9 mouse cellular contexts compared by ENCODE assay signal in genomic region chr15:77151178-77151577, GRCm38 (mm10).
A peak's percentile ranks its signal among the peaks of the same experiment; 100 is the strongest.
DNase-seq lines count a peak whose midpoint lies in the region; ATAC-seq and TF ChIP-seq lines count a peak whose summit lies in the region.
"Had no signal": no experiment of that assay in that cellular context is flagged by ENCODE, and none has a peak within 500 bp of the region (broad histone marks: within the 10 kb centered on the region; RNA-seq: fewer than 3 reads in every experiment).

No protein-coding gene starts in this region.

- H3K4me2 ChIP-seq in forebrain, embryonic 14.5 days (ENCODE audit: low read length), result peak overlapping the region; percentile 85
- H3K4me2 ChIP-seq in liver, embryonic 14.5 days (ENCODE audit: low read depth), result peak overlapping the region; percentile 50

- H3K4me3 ChIP-seq in forebrain, embryonic 14.5 days (ENCODE audit: low read depth, low read length), result peak overlapping the region; percentile 64
- 0 out of 4 replicates have a peak overlapping the region, but pooled peaks of 1 of the 2 experiments have one; percentile 8 for H3K4me3 ChIP-seq in liver, embryonic 14.5 days (ENCODE audit: insufficient read depth in 1 of 2, low read depth in 2 of 2, low read length in 2 of 2)

- no peak for TF ChIP-seq EP300 in liver, embryonic 14.5 days (IDR thresholded peaks at IDR 0.05; ENCODE audit: low read depth)

- H3K27me3 ChIP-seq in forebrain, embryonic 14.5 days (replicated peaks; ENCODE audit: control insufficient read depth, insufficient read depth, low read length), result no peaks in the 10 kb centered on the region
- no peaks in the 10 kb centered on the region for H3K27me3 ChIP-seq in liver, embryonic 14.5 days (ENCODE audit: control insufficient read depth, insufficient read depth, low read length)

- peak; percentile 19 for DNase-seq in embryo, embryonic 11 days
- no peak for DNase-seq in embryo, embryonic 9.5 days (ENCODE audit: extremely low spot score)
- peak; percentile 84 for DNase-seq in 3T3-L1 (ENCODE audit: low read depth, low spot score)
- DNase-seq in forebrain, embryonic 14.5 days (ENCODE audit: low spot score), result no peak
- no peak for DNase-seq in liver, embryonic 14.5 days (ENCODE audit: low read depth in 3 of 3, low spot score in 3 of 3)
- no peak for DNase-seq in testis, postnatal 14 days (ENCODE audit: low spot score)
- no peak for DNase-seq in frontal cortex, postnatal 14 days (ENCODE audit: low spot score in 2 of 2)
- DNase-seq in left cerebral cortex, postnatal 14 days (ENCODE audit: low spot score in 2 of 2), result no peak

- peak overlapping the region; percentile 87 for H3K9ac ChIP-seq in forebrain, embryonic 14.5 days (ENCODE audit: low read length)
- H3K9ac ChIP-seq in liver, embryonic 14.5 days (replicated peaks), result no peak overlapping the region

- H3K36me3 ChIP-seq in forebrain, embryonic 14.5 days (ENCODE audit: control insufficient read depth, insufficient read depth, low read length), result no peaks in the 10 kb centered on the region; the same call in 1 of the 2 replicates
- H3K36me3 ChIP-seq in liver, embryonic 14.5 days (replicated peaks; ENCODE audit: control insufficient read depth, insufficient read depth, low read depth), result no peaks in the 10 kb centered on the region

- TF ChIP-seq CTCF in liver, embryonic 14.5 days (IDR thresholded peaks at IDR 0.05; ENCODE audit: low read depth), result no peak

- no peak for ATAC-seq in forebrain, embryonic 14.5 days
- ATAC-seq in liver, embryonic 14.5 days (ENCODE audit: insufficient read depth), result no peak

- 51% methylated on average over 8 of the region's 8 CpGs for WGBS in forebrain, embryonic 14.5 days
- 59% methylated on average over 8 of the region's 8 CpGs for WGBS in liver, embryonic 14.5 days (ENCODE audit: insufficient replicate concordance)

- H3K9me3 ChIP-seq in forebrain, embryonic 14.5 days (replicated peaks; ENCODE audit: control insufficient read depth, low read length), result no peaks in the 10 kb centered on the region
- H3K9me3 ChIP-seq in liver, embryonic 14.5 days (ENCODE audit: control insufficient read depth, low read length), result no peaks in the 10 kb centered on the region

- H3K27ac ChIP-seq in forebrain, embryonic 14.5 days (ENCODE audit: low read depth, low read length), result peak overlapping the region; percentile 2; the same call in 1 of the 2 replicates
- no peak overlapping the region for H3K27ac ChIP-seq in liver, embryonic 14.5 days
- H3K27ac ChIP-seq: macrophage had no signal

- H3K4me1 ChIP-seq in forebrain, embryonic 14.5 days (ENCODE audit: control insufficient read depth, insufficient read depth, low read length), result peaks cover 24% of the 10 kb centered on the region
- peaks cover 4 to 19% of the 10 kb centered on the region in 2 experiments; a peak in 3 of 4 replicates for H3K4me1 ChIP-seq in liver, embryonic 14.5 days (replicated peaks; ENCODE audit: control insufficient read depth in 2 of 2, insufficient read depth in 2 of 2, low read length in 1 of 2)

- intact Hi-C loops in left cerebral cortex, postnatal 14 days (cut with DNase I), result loop anchor here (5.0 to 10.0 kb wide), 2 partner anchors 71 to 214 kb away; no protein-coding TSS in a partner anchor

Comparison
In these comparisons a context has a peak if more than half of its experiments do, and no peak if none do; other contexts are left out.
1. DNase-seq: peak in embryo, embryonic 11 days (single experiment) and 3T3-L1 (single experiment); none in embryo, embryonic 9.5 days (single experiment), forebrain, embryonic 14.5 days (single experiment), liver, embryonic 14.5 days (0 of 3), testis, postnatal 14 days (single experiment), frontal cortex, postnatal 14 days (0 of 2) and left cerebral cortex, postnatal 14 days (0 of 2).